ENCODE assay signal across 8 mouse cellular contexts in genomic region chr15:84924781-84925315, GRCm38 (mm10). TPM values are rescaled to one million over a fixed set of nuclear protein-coding genes. Genes with fewer than 3 reads are reported as not detected.
DNase-seq lines count a peak whose midpoint lies in the region; ATAC-seq lines count a peak whose summit lies in the region.

No protein-coding gene starts in this region.

- H3K36me3 ChIP-seq in embryonic facial prominence, embryonic 15.5 days = peaks cover 24% of the 10 kb centered on the region
- H3K36me3 ChIP-seq in lung, embryonic 15.5 days = peaks cover 26% of the 10 kb centered on the region

- peak overlapping the region; percentile 96 for H3K4me3 ChIP-seq in embryonic facial prominence, embryonic 15.5 days (replicated peaks)
- H3K4me3 ChIP-seq in lung, embryonic 15.5 days = peak overlapping the region; percentile 89

- H3K4me2 ChIP-seq in embryonic facial prominence, embryonic 15.5 days (replicated peaks) = peak overlapping the region; percentile 59
- peak overlapping the region; percentile 68 for H3K4me2 ChIP-seq in lung, embryonic 15.5 days

- WGBS in embryonic facial prominence, embryonic 15.5 days = 9% methylated on average over 9 of the region's 9 CpGs
- WGBS in lung, embryonic 15.5 days = 4% methylated on average over 9 of the region's 9 CpGs

- H3K4me1 ChIP-seq in embryonic facial prominence, embryonic 15.5 days = peaks cover 14% of the 10 kb centered on the region
- H3K4me1 ChIP-seq in lung, embryonic 15.5 days = peaks cover 28% of the 10 kb centered on the region

- peak overlapping the region; percentile 98; the same call in 1 of the 2 replicates for H3K27ac ChIP-seq in embryonic facial prominence, embryonic 15.5 days (replicated peaks)
- peak overlapping the region; percentile 46 for H3K27ac ChIP-seq in lung, embryonic 15.5 days

- H3K9ac ChIP-seq in embryonic facial prominence, embryonic 15.5 days = peak overlapping the region; percentile 98; the same call in 1 of the 2 replicates
- H3K9ac ChIP-seq in lung, embryonic 15.5 days = peak overlapping the region; percentile 96

- H3K9me3 ChIP-seq in embryonic facial prominence, embryonic 15.5 days (replicated peaks) = no peaks in the 10 kb centered on the region
- no peaks in the 10 kb centered on the region for H3K9me3 ChIP-seq in lung, embryonic 15.5 days

- DNase-seq in cerebellum, adult 18-20 months = peak; percentile 33 to 41
- DNase-seq in cerebellum, postnatal 4 days (ENCODE audit: low spot score in 2 of 2) = no peak
- DNase-seq in MEL-GATA-1-ER (ENCODE audit: extremely low read depth, low read depth) = peak; percentile 24
- peak; percentile 79 for DNase-seq in induced T-regulatory cell, adult 2 months (ENCODE audit: low read depth)
- DNase-seq in retina, postnatal 7 days (ENCODE audit: low read depth, low spot score) = peak; percentile 51
- no peak for DNase-seq in urinary bladder, postnatal 10 days (ENCODE audit: low spot score)

- H3K27me3 ChIP-seq in embryonic facial prominence, embryonic 15.5 days = no peaks in the 10 kb centered on the region
- H3K27me3 ChIP-seq in lung, embryonic 15.5 days = no peaks in the 10 kb centered on the region

- no peak for ATAC-seq in embryonic facial prominence, embryonic 15.5 days (ENCODE audit: insufficient number of reproducible peaks, low FRiP score, low TSS enrichment, low read depth)
- no peak for ATAC-seq in lung, embryonic 15.5 days (ENCODE audit: borderline replicate concordance, extremely low read depth, low FRiP score, low TSS enrichment)

RNA-seq across cellular contexts. Expression of gene Nup50, which starts 1.6 kb away (rescaled TPM):
- 30.6 and 32.1 TPM in 2 replicates for polyA plus RNA-seq in embryonic facial prominence, embryonic 15.5 days (2015; fragmentation: Nextera tagmentation; extraction: Ambion mirVana)
- 37.5 and 39.8 TPM in 2 replicates for polyA plus RNA-seq in lung, embryonic 15.5 days (2015; fragmentation: Nextera tagmentation; extraction: Ambion mirVana)

RNA-seq across cellular contexts. Expression of gene Gm29666, which starts 5.0 kb away (rescaled TPM):
- 0.72 and 0.75 TPM in 2 replicates for polyA plus RNA-seq in embryonic facial prominence, embryonic 15.5 days (2015; fragmentation: Nextera tagmentation; extraction: Ambion mirVana)
- polyA plus RNA-seq in lung, embryonic 15.5 days (2015; fragmentation: Nextera tagmentation; extraction: Ambion mirVana) = 0.38 and 0.44 TPM in 2 replicates

Comparison
In these comparisons a context has a peak if more than half of its experiments do, and no peak if none do; other contexts are left out.
1. DNase-seq: peak in cerebellum, adult 18-20 months (2 of 2), MEL-GATA-1-ER (single experiment), induced T-regulatory cell, adult 2 months (single experiment) and retina, postnatal 7 days (single experiment); none in cerebellum, postnatal 4 days (0 of 2) and urinary bladder, postnatal 10 days (single experiment).